Mouse (Mus musculus) embryonic facial prominence, embryonic 11.5 days (tissue): ENCODE data around the gene Ccdc177. TPM values are rescaled to one million over a fixed set of nuclear protein-coding genes. Genes with fewer than 3 reads are reported as not detected.
"Not testable (repeated sequence)": the region's sequence is repeated elsewhere in the genome, so short reads cannot be mapped to it uniquely, and the experiment has no call there.

ENCODE experiments used
- ATAC-seq: fragments of 200-750 bp; cut with Nextera tagmentation; replicated peaks from 2 replicates; pipeline ENCODE4 v1.8.0; 2017; ENCODE audit warnings: low read depth; ENCODE audit not compliant: insufficient number of reproducible peaks, low FRiP score, low TSS enrichment
- DNase-seq: peaks from one replicate; pipeline ENCODE4 v3.0.0-alpha.2; 2015; ENCODE audit warnings: low spot score
- H3K27ac ChIP-seq: fragments of 300-500 bp; sonication (generic); replicated peaks from 2 replicates; pipeline ENCODE4 v1.5.1; 2014; ENCODE audit warnings: mild to moderate bottlenecking, low read depth, low read length, control low read depth
- H3K27me3 ChIP-seq: fragments of 300-500 bp; sonication (generic); 2 replicates; pipeline ENCODE4 v1.6.1; 2014; ENCODE audit warnings: mild to moderate bottlenecking, low read length, moderate library complexity, mixed read lengths; ENCODE audit not compliant: control insufficient read depth, insufficient read depth
- H3K36me3 ChIP-seq: fragments of 300-500 bp; sonication (generic); replicated peaks from 2 replicates; pipeline ENCODE4 v1.6.1; 2014; ENCODE audit warnings: low read depth, mild to moderate bottlenecking, low read length, moderate library complexity, mixed read lengths; ENCODE audit not compliant: control insufficient read depth, insufficient read depth
- H3K4me1 ChIP-seq: fragments of 300-500 bp; sonication (generic); 2 replicates; pipeline ENCODE4 v1.6.1; 2014; ENCODE audit warnings: low read length, mixed read lengths; ENCODE audit not compliant: control insufficient read depth, insufficient read depth
- H3K4me2 ChIP-seq: fragments of 300-500 bp; sonication (generic); 2 replicates; pipeline ENCODE4 v1.6.1; 2014; ENCODE audit warnings: low read depth, mild to moderate bottlenecking, control low read depth, low read length, moderate library complexity
- H3K4me3 ChIP-seq: fragments of 300-500 bp; sonication (generic); 2 replicates; pipeline ENCODE4 v1.5.1; 2014; ENCODE audit warnings: low read depth, low read length, control low read depth
- H3K9ac ChIP-seq: fragments of 300-500 bp; sonication (generic); replicated peaks from 2 replicates; pipeline ENCODE4 v1.6.1; 2014; ENCODE audit warnings: mild to moderate bottlenecking, control low read depth, low read length
- H3K9me3 ChIP-seq: fragments of 300-500 bp; sonication (generic); replicated peaks from 2 replicates; pipeline ENCODE4 v1.6.1; 2016; ENCODE audit warnings: mild to moderate bottlenecking, low read length, inconsistent platforms, mixed read lengths; ENCODE audit not compliant: control insufficient read depth
- WGBS: fragments of 180-500 bp; shearing (Covaris S2); extraction: QIAGEN DNeasy Blood & Tissue Kit; methylation state at CpG from one replicate; pipeline ENCODE4 v1.1.7; 2014; 5-methylcytosine and 5-hydroxymethylcytosine counted together
- polyA plus RNA-seq: library from polyadenylated mRNA; unstranded; fragments of >200 nt; fragmentation: Nextera tagmentation; extraction: Ambion mirVana; gene quantifications from 2 replicates; pipeline ENCODE4 v1.2.1, GENCODE M21; 2014

Gene Ccdc177
- polyA plus RNA-seq, 1 experiment from 2014 or later: 1.3 TPM

DNA sequence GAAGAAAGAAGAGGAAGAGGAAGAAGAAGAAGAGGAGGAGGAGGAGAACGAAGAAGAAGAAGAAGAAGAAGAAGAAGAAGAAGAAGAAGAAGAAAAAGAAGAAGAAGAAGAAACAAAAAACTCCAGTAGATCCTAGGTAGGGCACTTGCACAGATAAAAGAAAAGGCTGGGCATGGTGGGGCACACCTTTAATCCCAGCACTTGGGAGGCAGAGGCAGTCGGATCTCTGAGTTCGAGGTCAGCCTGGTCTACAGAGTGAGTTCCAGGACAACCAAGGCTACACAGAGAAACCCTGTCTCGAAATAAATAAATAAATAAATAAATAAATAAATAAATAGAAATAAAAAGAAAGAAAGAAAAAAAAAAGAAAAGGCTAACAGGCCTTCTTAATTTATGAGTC lies 28.8 kb upstream of the Ccdc177 start:
- not testable (repeated sequence) for H3K27me3 ChIP-seq
- 91% methylated on average over 4 of the region's 4 CpGs for WGBS

DNA sequence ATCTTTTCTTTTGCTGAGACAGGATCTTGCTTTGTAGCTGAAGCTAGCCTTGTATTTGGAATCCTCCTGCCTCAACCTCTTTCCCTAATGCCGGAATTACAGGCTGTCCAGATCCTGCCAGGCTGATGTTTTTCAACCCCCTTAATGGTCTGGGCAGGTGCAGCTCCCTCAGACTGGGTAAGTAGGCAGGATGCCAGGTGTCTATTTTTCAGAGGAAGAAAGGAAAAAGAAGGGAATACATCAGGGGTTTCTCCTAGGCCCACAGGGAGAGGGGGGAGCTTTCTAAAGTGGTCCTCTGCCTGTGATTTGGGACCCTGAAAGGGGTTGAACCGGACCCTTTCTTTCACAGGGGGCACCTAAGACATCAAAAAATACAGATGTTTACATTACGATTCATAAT lies 27.7 kb upstream of the Ccdc177 start:
- Histone ChIP-seq H3K9me3 (no peaks in the 10 kb centered on the region), H3K4me3 (no peak overlapping the region), H3K4me1 (no peaks in the 10 kb centered on the region), H3K27me3 (no peaks in the 10 kb centered on the region; the same call in 1 of the 2 replicates), H3K36me3 (no peaks in the 10 kb centered on the region), H3K9ac (no peak overlapping the region), H3K4me2 (no peak overlapping the region), H3K27ac (no peak overlapping the region)
- ATAC-seq (no peak), DNase-seq (no peak)
- WGBS: 87% methylated on average over 3 of the region's 3 CpGs

More for the DNA sequence above, 28.8 kb upstream of the Ccdc177 start:
- not testable (repeated sequence) for ATAC-seq, H3K4me3 ChIP-seq, H3K4me1 ChIP-seq, DNase-seq, H3K9ac ChIP-seq, H3K9me3 ChIP-seq, H3K36me3 ChIP-seq, H3K27ac ChIP-seq, H3K4me2 ChIP-seq

DNA sequence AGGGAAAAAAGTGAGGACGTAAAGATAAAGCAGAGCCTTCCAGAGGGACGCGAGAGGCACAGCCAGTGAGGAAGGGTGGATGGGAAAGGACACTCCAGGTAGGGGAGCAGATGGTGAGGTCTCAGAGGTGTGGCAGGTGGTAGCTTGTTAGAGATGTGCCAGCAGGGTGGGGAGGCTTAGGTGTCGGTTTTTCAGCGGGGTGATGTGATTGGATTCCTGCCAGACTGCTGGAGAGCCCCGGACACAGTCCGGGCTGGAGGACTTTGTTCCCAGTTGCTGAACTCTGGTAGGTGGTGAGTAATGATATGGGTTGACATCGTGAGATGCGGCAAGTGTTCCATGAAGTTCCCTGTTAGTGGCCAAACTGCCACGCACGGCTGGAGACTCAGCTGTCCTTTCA lies 27.1 kb upstream of the Ccdc177 start:
- Histone ChIP-seq H3K36me3 (no peaks in the 10 kb centered on the region), H3K27ac (no peak overlapping the region), H3K9ac (no peak overlapping the region), H3K4me1 (no peaks in the 10 kb centered on the region), H3K9me3 (no peaks in the 10 kb centered on the region), H3K4me2 (no peak overlapping the region), H3K4me3 (no peak overlapping the region), H3K27me3 (no peaks in the 10 kb centered on the region; the same call in 1 of the 2 replicates)
- 57% methylated on average over 11 of the region's 11 CpGs for WGBS
- no peak for DNase-seq
- no peak for ATAC-seq

DNA sequence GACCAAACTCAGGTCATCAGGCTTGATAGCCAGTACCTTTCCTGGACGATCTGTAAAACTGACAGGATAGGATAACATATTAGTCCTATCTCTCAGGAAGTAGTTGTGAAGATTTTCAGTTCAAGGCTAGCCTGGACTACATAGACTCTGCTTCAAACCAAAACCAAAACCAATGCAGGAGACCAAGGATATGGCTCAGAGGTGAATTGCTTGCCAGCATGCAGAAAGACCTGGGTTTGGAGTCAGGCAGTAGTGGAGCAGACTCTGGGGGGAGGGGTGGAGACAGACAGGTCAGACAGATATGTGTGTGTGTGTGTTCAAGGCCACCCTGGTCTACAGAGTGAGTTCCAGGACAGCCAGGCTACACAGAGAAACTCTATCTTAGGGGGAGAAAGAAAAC lies 26.1 kb upstream of the Ccdc177 start:
- DNase-seq: no peak

DNA sequence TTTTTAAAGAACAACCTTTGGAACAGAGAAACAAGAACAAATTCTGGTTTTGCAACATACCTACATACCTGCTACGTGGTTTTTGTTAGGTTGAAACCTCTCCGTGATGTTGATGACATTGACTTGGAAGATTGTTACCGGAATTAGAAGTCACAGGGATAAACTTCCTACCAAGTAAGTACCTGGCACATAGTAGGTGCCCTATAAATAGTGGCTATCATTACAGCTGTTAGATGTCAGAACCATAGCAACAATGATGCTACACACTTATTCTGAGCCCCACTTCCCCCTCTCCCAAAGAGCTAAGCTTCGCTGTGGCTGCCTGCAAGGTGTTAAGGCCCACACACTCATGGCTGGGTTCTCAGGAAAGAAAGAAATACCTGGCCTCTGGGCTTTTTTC lies 25.1 kb upstream of the Ccdc177 start:
- no peak overlapping the region for H3K4me3 ChIP-seq
- 87% methylated on average over 4 of the region's 4 CpGs for WGBS
- ATAC-seq (no peak), DNase-seq (no peak)
- no peaks in the 10 kb centered on the region for H3K36me3 ChIP-seq
- no peaks in the 10 kb centered on the region for H3K4me1 ChIP-seq
- H3K27ac ChIP-seq: no peak overlapping the region
- no peak overlapping the region for H3K4me2 ChIP-seq
- no peaks in the 10 kb centered on the region for H3K9me3 ChIP-seq
- H3K9ac ChIP-seq: no peak overlapping the region
- no peaks in the 10 kb centered on the region; the same call in 1 of the 2 replicates for H3K27me3 ChIP-seq

More for the DNA sequence above, 26.1 kb upstream of the Ccdc177 start:
- Histone ChIP-seq H3K4me3 (no peak overlapping the region), H3K36me3 (no peaks in the 10 kb centered on the region), H3K27ac (no peak overlapping the region), H3K9me3 (no peaks in the 10 kb centered on the region), H3K4me2 (no peak overlapping the region), H3K9ac (no peak overlapping the region), H3K27me3 (no peaks in the 10 kb centered on the region; the same call in 1 of the 2 replicates), H3K4me1 (no peaks in the 10 kb centered on the region)
- no peak for ATAC-seq
- 71% methylated on average over 1 of the region's 1 CpGs for WGBS

DNA sequence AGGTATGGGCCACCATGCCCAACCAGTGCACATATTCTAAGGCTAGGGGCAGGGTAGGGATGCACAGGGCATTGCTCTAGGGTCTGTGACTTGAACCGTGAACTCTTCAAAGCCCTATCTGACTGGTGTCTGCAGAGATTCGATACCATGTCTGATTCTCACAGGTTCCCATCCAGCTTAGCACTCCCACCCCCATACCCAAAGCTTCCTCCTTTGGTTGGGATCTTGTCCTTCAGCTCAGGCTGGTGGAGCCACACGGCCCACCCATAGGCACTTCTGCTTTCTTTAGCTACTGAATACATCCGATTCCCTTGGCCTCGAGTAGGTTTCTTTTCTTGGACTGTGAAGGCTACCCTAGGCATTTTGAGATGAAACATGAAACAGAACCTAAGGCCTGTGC lies 24.5 kb upstream of the Ccdc177 start:
- DNase-seq: no peak
- 91% methylated on average over 5 of the region's 5 CpGs for WGBS
- Histone ChIP-seq H3K36me3 (no peaks in the 10 kb centered on the region), H3K9me3 (no peaks in the 10 kb centered on the region), H3K4me2 (no peak overlapping the region), H3K9ac (no peak overlapping the region), H3K27ac (no peak overlapping the region), H3K4me1 (no peaks in the 10 kb centered on the region), H3K27me3 (no peaks in the 10 kb centered on the region; the same call in 1 of the 2 replicates), H3K4me3 (no peak overlapping the region)
- ATAC-seq: no peak

DNA sequence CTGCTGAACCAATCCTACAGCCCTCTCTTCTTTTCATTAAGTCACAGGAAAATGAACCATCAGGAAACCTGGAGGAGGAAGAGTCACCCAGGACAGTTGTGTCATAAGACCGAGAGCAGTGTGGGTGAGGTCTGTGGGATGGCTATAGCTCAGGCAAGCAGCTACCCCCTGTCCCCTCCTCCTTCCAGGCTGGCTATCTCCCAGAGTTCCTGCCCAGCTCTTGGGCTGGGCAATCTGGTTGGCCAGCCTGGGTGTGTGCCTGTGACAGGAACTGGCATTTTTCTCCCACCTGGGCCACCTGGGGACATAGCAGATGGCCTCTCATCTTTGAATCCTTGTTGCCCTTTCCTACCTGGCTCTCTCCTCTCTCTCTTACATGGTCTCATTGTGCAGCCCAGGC lies 23.4 kb upstream of the Ccdc177 start:
- Histone ChIP-seq H3K36me3 (no peaks in the 10 kb centered on the region), H3K27me3 (no peaks in the 10 kb centered on the region; the same call in 1 of the 2 replicates), H3K4me2 (no peak overlapping the region), H3K9ac (no peak overlapping the region), H3K4me1 (no peaks in the 10 kb centered on the region), H3K4me3 (no peak overlapping the region), H3K9me3 (no peaks in the 10 kb centered on the region), H3K27ac (no peak overlapping the region)
- WGBS: 82% methylated on average over 1 of the region's 1 CpGs
- ATAC-seq: no peak
- DNase-seq: no peak

DNA sequence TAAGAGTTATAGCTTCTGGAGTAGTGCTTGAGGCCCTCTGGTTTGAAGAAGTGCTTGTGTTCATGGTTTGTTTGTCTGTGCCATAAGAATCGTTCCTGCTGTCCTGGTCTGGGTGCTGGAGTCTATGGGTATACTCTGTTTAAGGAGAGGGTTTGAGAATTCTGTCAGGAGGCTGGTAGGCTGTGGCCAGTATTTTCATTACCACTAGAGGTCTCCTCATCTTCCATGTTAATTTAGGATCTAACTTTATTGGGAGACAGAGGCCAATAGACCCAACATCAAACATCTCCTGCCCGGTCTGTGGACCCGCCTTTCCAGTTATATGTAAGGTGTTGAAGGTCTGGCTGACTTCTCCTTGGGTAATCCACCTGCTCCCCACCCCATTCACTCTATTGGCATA lies 22.4 kb upstream of the Ccdc177 start:
- Histone ChIP-seq H3K27ac (no peak overlapping the region), H3K9me3 (no peaks in the 10 kb centered on the region), H3K4me2 (no peak overlapping the region), H3K4me3 (no peak overlapping the region), H3K36me3 (no peaks in the 10 kb centered on the region), H3K27me3 (no peaks in the 10 kb centered on the region; the same call in 1 of the 2 replicates), H3K9ac (no peak overlapping the region), H3K4me1 (no peaks in the 10 kb centered on the region)
- WGBS: 54% methylated on average over 3 of the region's 3 CpGs
- DNase-seq (no peak), ATAC-seq (no peak)
